Mouse (Mus musculus) lung, embryonic 16.5 days (tissue): ENCODE results near the gene Pik3cg. TPM values are rescaled to one million over a fixed set of nuclear protein-coding genes. Genes with fewer than 3 reads are reported as not detected.
"Not testable (repeated sequence)": the region's sequence is repeated elsewhere in the genome, so short reads cannot be mapped to it uniquely, and the experiment has no call there.

ENCODE experiments used
- ATAC-seq: fragments of 200-750 bp; cut with Nextera tagmentation; 2 replicates; pipeline ENCODE4 v1.8.0; 2017; ENCODE audit warnings: low read depth, mild to moderate bottlenecking, moderate library complexity
- H3K27ac ChIP-seq: fragments of 300-500 bp; sonication (generic); 2 replicates; pipeline ENCODE4 v1.5.1; 2014; ENCODE audit warnings: mild to moderate bottlenecking, control low read depth, low read length
- H3K27me3 ChIP-seq: fragments of 300-500 bp; sonication (generic); 2 replicates; pipeline ENCODE4 v1.6.1; 2014; ENCODE audit warnings: low read depth, low read length, mixed read lengths; ENCODE audit not compliant: control insufficient read depth, insufficient read depth
- H3K36me3 ChIP-seq: fragments of 300-500 bp; sonication (generic); 2 replicates; pipeline ENCODE4 v1.6.1; 2014; ENCODE audit warnings: low read length; ENCODE audit not compliant: control insufficient read depth, insufficient read depth
- H3K4me1 ChIP-seq: fragments of 300-500 bp; sonication (generic); replicated peaks from 2 replicates; pipeline ENCODE4 v1.6.1; 2014; ENCODE audit warnings: low read length, mixed read lengths; ENCODE audit not compliant: control insufficient read depth, insufficient read depth
- H3K4me2 ChIP-seq: fragments of 300-500 bp; sonication (generic); 2 replicates; pipeline ENCODE4 v1.6.1; 2014; ENCODE audit warnings: low read depth, low read length, control low read depth
- H3K4me3 ChIP-seq: fragments of 300-500 bp; sonication (generic); 2 replicates; pipeline ENCODE4 v1.5.1; 2014; ENCODE audit warnings: mild to moderate bottlenecking, low read length, control low read depth
- H3K9ac ChIP-seq: fragments of 300-500 bp; sonication (generic); 2 replicates; pipeline ENCODE4 v1.6.1; 2014; ENCODE audit warnings: low read length, control low read depth
- H3K9me3 ChIP-seq: fragments of 300-500 bp; sonication (generic); 2 replicates; pipeline ENCODE4 v1.6.1; 2016; ENCODE audit warnings: low read length; ENCODE audit not compliant: control insufficient read depth
- WGBS: fragments of 180-500 bp; shearing (Covaris S2); extraction: QIAGEN DNeasy Blood & Tissue Kit; methylation state at CpG from one replicate; pipeline ENCODE4 v1.1.7; 2014; 5-methylcytosine and 5-hydroxymethylcytosine counted together
- polyA plus RNA-seq: library from polyadenylated mRNA; unstranded; fragments of >200 nt; fragmentation: Nextera tagmentation; extraction: Ambion mirVana; gene quantifications from 2 replicates; pipeline ENCODE4 v1.2.1, GENCODE M21; 2015

Gene Pik3cg
- polyA plus RNA-seq: 3.2 and 3.8 TPM in 2 replicates

DNA sequence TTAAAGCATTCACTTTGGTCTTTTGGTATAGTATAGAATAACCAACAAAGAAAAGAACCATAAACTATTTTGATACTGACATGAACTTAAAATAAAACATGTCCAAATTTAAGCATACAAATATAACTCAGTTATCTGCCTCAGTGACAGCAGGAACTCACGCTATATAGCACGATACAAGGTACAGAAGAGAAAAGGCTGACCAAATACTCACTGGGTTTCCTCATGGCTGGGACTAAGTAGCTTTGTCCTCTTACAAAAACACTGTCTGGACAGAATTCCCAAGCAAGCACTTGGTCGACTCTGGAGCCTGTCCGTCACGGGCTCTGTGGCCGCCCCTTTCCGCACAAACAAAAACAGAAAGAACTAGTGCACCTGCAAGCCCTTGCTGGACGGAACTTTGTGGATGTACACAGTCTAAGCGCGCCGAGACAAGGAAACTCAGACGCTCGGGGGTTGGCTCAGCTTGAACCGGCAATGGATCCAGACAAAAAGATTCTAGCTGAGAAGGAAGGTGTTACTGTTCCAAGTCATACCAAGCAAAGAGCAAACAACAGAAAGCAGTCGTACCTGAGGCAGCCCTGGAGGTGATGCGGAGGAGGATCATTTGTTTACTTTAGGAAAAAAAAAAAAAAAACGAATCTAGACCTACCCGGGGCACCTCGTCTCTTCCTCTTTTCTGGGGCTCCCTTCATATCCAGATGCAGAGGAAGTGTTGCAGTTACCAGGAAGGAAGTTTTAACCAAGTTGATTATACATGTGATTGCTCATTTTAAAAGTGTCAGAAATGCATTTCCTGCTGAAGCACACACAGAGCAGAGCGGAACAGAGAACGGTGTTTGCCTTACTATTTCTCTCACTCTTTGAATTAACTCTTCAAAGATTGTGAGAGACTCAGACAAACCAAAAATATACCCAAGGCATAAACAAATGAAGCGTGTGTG lies at the start of gene Pik3cg:
Pik3cg (minus strand) TSS at position 712 of the 944 bp plus-strand sequence.
- peak; percentile 75 for ATAC-seq
- WGBS: 29% methylated on average over 22 of the region's 22 CpGs
- Histone ChIP-seq H3K9ac (peak within 1 kb of the TSS; percentile 40), H3K4me2 (peak within 1 kb of the TSS; percentile 51), H3K36me3 (no peaks in the 10 kb centered on the region), H3K4me1 (no peaks in the 10 kb centered on the region), H3K4me3 (peak within 1 kb of the TSS; percentile 35), H3K27me3 (no peaks in the 10 kb centered on the region), H3K9me3 (no peaks in the 10 kb centered on the region), H3K27ac (peak within 1 kb of the TSS; percentile 61)

DNA sequence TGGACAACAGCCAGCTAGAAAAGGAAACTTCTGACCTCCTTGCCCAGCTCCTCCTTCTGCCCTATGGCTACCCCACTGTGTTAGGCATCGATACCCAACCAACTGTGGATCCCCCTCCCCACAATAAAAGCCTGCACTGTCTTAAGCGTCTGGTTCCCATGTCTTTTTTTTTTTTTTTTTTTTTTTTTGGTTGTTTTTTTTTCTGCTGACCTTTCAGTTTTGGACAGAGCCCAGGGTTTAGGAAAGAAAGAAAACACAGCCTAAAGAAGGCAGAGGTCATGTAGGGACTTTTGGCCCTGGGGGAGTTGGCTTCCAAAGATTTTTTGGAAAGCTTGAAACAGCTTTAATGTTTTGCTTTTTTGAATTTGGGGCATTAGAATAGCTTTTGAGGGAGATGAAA lies 40.0 kb upstream of the Pik3cg start:
- Histone ChIP-seq H3K27me3 (no peaks in the 10 kb centered on the region), H3K27ac (no peak overlapping the region), H3K9me3 (no peaks in the 10 kb centered on the region), H3K9ac (no peak overlapping the region), H3K36me3 (no peaks in the 10 kb centered on the region), H3K4me2 (no peak overlapping the region), H3K4me1 (no peaks in the 10 kb centered on the region), H3K4me3 (no peak overlapping the region)
- no peak for ATAC-seq
- WGBS: 52% methylated on average over 2 of the region's 2 CpGs

DNA sequence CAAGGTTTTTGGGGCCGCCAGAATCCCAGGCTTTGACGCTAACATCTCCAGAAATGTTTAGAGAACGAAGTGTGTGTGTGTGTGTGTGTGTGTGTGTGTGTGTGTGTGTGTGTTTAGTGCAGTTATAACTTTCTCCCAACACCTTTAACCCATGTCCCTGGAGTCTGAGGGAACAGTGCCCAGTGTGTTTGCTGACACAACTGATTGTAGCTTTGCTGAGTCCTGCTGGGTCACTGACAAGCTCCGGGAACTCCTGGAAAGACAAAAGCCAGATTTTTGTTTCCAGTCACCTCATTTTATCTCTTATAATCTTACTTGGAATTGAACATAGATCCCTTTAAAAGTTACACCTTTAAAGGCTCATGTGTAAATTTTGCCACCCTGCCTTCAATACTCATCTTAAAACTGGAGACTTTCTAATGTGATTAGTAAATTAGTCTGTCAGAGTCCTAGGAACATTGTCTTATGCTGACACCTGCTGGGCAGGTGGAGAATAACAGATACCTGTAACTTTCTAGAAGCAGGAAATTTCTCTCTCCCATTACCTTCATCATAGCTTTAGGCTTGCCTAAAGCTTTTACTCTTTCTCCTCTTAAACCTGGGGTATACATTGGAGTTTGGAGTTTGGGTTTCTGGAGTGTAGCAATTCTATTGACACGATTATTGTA lies 37.2 kb upstream of the Pik3cg start:
- Histone ChIP-seq H3K36me3 (no peaks in the 10 kb centered on the region), H3K4me1 (no peaks in the 10 kb centered on the region), H3K4me3 (no peak overlapping the region), H3K9ac (no peak overlapping the region), H3K27me3 (no peaks in the 10 kb centered on the region), H3K27ac (no peak overlapping the region), H3K9me3 (no peaks in the 10 kb centered on the region), H3K4me2 (no peak overlapping the region)
- no peak for ATAC-seq
- 52% methylated on average over 5 of the region's 5 CpGs for WGBS

DNA sequence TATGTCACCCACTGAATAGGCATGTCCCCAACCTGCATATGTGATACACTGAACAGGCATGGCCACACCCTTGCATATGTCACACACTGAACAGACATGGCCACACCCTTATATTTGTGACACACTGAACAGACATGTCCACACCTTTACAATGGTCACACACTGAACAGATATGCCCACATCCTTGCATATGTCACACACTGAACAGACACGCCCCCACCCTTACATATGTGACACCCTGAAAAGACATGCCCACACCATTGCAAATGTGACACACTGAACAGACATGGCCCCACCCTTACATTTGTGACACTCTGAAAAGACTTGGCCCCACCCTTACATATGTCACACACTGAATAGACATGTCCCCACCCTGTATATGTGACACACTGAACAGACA lies 35.1 kb upstream of the Pik3cg start:
- Histone ChIP-seq H3K27me3 (no peaks in the 10 kb centered on the region), H3K9ac (no peak overlapping the region), H3K36me3 (no peaks in the 10 kb centered on the region), H3K9me3 (no peaks in the 10 kb centered on the region), H3K27ac (no peak overlapping the region), H3K4me2 (no peak overlapping the region), H3K4me3 (no peak overlapping the region), H3K4me1 (no peaks in the 10 kb centered on the region)
- no peak for ATAC-seq
- WGBS: 63% methylated on average over 1 of the region's 1 CpGs

DNA sequence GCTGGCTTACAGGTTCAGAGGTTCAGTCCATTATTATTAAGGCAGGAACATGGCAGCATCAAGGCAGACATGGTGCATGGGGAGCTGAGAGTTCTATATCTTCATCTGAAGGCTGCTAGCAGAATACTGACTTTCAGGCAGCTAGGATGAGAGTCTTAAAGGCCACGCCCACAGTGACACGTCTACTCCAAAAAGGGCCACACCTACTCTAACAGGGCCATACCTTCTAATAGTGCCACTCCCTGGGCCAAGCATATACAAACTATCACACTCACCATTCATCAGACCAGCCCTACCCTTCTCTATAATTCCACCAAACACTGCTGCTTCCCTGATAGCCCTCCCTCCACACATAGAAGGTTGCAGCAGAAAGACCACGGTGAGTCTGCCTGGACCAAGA lies 30.7 kb upstream of the Pik3cg start:
- 72% methylated on average over 3 of the region's 3 CpGs for WGBS
- not testable (repeated sequence) for H3K36me3 ChIP-seq, H3K4me3 ChIP-seq, H3K9ac ChIP-seq, H3K9me3 ChIP-seq, H3K27me3 ChIP-seq, H3K4me2 ChIP-seq, H3K27ac ChIP-seq, H3K4me1 ChIP-seq, ATAC-seq

DNA sequence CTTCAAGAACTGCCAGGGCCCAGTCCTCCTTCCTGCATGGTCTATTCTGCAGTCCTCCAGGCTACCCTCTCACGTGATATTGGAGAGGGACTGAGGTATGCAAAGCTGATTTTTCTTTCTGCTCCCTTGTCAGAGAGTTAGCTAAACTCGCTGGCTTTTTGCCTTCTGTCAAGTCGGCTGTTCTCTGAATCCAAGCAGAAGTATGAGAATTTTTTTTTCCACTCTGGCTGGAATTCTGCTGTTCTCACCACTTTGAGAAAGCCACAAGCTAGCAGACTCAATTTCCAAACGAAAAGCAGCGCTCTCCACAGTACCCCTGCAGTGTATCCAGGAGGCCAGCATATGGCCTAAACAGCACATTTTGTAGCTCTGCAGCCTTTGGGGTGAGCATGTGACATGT lies 30.0 kb upstream of the Pik3cg start:
- no peak overlapping the region for H3K4me2 ChIP-seq
- WGBS: 46% methylated on average over 5 of the region's 5 CpGs
- no peaks in the 10 kb centered on the region for H3K4me1 ChIP-seq
- no peak overlapping the region for H3K4me3 ChIP-seq
- H3K9me3 ChIP-seq: no peaks in the 10 kb centered on the region
- no peak overlapping the region for H3K27ac ChIP-seq
- ATAC-seq: peak; percentile 26; the same call in 1 of the 2 replicates
- H3K27me3 ChIP-seq: no peaks in the 10 kb centered on the region
- H3K36me3 ChIP-seq: no peaks in the 10 kb centered on the region
- H3K9ac ChIP-seq: no peak overlapping the region

- no peaks in the 10 kb centered on the region for H3K36me3 ChIP-seq
- no peaks in the 10 kb centered on the region for H3K27me3 ChIP-seq
- ATAC-seq: no peak
- no peak overlapping the region for H3K27ac ChIP-seq
- no peaks in the 10 kb centered on the region for H3K9me3 ChIP-seq
- H3K4me2 ChIP-seq: no peak overlapping the region
- no peaks in the 10 kb centered on the region for H3K4me1 ChIP-seq
- no peak overlapping the region for H3K9ac ChIP-seq
- no peak overlapping the region for H3K4me3 ChIP-seq
- WGBS: 51% methylated on average over 5 of the region's 5 CpGs
Observed at GRCm38 (mm10) chr12:32237839-32238238, 29.4 kb upstream of the Pik3cg start.

DNA sequence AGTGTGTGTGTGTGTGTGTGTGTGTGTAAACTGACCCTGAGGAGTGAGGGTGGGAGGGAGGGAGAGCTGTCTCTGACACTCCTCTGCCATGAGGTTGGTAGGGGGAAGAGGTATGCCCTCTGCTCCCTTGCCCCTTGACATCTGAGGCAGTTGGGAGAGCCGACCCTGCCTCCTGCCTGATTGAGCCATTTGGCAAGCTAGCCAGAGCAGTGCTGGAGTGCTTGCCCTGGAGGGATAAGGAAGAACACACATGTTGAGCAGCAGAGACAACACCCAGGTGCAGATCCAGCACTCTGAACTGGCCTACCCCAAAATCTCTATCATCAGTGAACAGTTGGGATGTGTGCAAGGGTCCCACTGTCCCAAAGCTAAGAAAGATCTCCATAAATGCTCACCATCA lies 28.7 kb upstream of the Pik3cg start:
- no peak for ATAC-seq
- 21% methylated on average over 1 of the region's 1 CpGs for WGBS
- Histone ChIP-seq H3K9ac (no peak overlapping the region), H3K4me3 (no peak overlapping the region), H3K9me3 (no peaks in the 10 kb centered on the region), H3K27me3 (no peaks in the 10 kb centered on the region), H3K27ac (no peak overlapping the region), H3K4me2 (no peak overlapping the region), H3K36me3 (no peaks in the 10 kb centered on the region), H3K4me1 (no peaks in the 10 kb centered on the region)

- 72% methylated on average over 3 of the region's 3 CpGs for WGBS
- no peak overlapping the region for H3K4me2 ChIP-seq
- H3K4me3 ChIP-seq: no peak overlapping the region
- H3K27ac ChIP-seq: no peak overlapping the region
- ATAC-seq: no peak
- H3K4me1 ChIP-seq: no peaks in the 10 kb centered on the region
- no peaks in the 10 kb centered on the region for H3K9me3 ChIP-seq
- no peak overlapping the region for H3K9ac ChIP-seq
- H3K36me3 ChIP-seq: no peaks in the 10 kb centered on the region
- no peaks in the 10 kb centered on the region for H3K27me3 ChIP-seq
Observed at GRCm38 (mm10) chr12:32236450-32236849, 28.0 kb upstream of the Pik3cg start.
